Mouse (Mus musculus): Measurements from ENCODE around the gene Cox19.

Cox19 gene

DNA sequence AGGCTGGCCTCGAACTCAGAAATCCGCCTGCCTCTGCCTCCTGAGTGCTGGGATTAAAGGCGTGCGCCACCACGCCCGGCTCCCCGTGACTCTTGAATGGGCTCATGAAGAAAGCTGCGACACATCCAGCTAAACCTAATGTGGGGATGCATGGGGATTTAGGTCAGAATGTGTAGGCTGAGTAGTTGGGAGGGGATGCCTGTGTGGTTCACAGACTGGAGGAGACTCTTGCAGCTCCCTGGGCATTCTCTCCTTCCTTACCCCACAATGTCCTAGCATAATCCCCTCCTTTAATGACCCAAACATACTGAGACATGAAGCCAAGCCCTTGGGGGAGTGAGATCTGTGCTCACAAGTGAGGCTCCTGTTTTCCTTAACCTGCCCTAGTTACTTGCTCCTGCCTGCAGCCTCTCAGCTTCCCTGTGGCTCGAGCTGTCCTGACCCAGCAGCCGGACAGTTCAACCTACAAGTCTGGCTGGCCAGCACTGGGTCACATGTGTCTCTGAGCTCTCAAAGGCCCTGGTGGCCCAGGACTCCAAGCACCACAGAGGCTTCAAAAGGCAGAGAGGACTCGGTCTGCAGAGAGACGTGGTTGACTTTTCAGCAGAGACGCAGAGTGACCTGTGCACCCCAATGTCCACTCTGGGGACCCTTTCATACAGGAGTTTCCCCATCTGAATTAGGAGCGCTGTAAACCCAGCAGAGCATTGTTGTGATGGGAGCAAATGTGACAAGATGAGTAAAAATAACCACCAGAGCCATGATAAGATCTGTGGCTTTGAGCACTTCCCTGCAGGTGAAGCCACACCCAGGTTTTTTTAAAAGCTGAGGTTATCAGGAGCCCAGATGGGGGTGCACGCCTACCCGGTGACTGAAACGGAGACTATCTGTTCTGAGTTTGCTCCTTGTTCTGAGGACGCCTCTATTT, 30.6 kb upstream of the Cox19 start:
- peak; percentile 79 for DNase-seq (ENCODE audit: low read depth, low spot score)

GRCm38 (mm10) chr5:139380385-139381248, 29.4 kb upstream of the Cox19 start:
- peak; percentile 98 for DNase-seq (ENCODE audit: low read depth, low spot score)

DNA sequence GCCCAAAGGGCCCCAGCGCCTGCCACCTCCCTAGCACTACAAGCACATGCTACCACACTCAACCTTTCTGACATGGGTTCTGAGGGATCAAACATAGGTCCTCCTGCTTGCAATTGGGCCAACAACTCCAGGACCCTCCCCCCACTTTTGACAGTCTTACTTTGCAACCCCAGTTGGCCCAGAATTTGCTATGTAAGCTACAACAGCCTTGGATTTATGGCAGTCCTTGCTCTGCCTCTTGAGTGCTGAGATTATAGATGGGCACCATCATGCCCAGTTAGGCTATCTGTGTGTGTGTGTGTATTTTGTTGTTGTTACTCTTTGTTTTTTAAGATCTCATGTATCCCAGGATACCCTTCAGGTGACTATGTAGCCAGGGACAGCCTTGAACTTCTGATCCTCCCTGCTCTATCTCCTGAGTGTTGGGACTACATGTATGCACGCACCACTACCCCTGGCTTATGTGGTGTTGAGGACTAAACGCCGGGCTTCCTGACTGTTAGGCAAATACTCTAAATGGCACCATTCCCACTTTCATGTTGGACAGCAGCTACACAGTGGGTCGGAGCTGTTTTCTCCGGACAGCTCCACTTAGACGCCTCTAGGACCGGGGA, 28.7 kb upstream of the Cox19 start:
- DNase-seq (ENCODE audit: low read depth, low spot score) = no peak

GRCm38 (mm10) chr5:139378986-139379629, 27.9 kb upstream of the Cox19 start:
- peak; percentile 80 for DNase-seq (ENCODE audit: low read depth, low spot score)

DNA sequence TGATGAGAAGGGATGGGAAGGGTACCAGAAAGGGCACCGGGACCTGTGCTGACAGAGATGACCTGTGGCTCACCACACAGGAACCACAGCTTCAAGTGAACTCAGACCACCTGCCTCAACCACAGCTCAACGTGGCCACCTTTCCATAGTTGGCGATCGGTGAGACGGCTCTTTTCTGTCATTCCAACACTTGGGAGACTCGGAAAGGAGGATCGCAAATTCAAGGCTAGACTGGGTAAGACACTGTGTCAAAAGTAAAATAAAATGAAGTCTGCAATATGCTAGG, 27.0 kb upstream of the Cox19 start:
- DNase-seq (ENCODE audit: low read depth, low spot score) = no peak

DNA sequence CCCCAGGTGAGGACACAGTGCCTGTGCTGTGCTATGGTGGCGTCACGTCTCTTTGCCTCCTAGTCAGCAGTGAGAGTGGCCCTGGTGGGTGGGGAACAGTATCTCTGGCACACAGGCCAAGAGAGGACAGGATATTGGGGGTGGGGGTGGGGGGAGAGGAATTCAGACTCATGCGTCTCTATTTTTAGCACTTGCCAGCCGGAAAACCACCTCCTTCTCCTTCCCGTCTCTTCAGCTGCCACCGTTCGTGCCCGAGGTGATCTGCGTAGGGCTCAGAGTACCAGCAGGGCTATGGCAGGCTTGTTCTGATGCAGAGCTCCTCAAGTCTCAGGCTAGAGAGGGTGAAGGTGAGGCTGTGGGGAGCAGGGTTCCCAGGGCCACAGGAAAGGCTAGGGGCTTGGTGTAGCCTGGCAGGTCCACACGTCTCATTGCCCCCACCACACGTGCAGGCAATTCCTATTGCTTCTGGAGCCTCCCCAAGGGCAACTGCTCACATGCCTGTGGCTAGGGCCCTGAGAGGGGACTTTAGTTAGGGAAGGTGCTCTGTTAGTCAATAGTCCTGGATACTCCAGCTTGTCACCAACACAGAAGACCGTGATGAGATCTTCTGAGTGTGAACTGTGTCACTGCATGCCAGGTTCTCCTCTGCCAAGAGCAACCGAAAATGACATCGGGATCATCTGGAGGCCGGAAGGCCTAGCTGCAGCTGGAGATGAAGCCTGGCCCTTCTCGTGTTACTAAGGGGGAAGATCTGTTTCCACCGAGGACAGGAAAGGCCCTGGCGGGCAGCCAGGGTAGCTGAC, 26.5 kb upstream of the Cox19 start, which contains the start of gene Gpr146:
Gene Gpr146, plus strand, starts transcription at position 230 of the 803 bp plus-strand sequence.
- peak; percentile 92 for DNase-seq (ENCODE audit: low read depth, low spot score)

GRCm38 (mm10) chr5:139374841-139375240, 23.6 kb upstream of the Cox19 start:
- DNase-seq (ENCODE audit: low read depth, low spot score) = no peak

GRCm38 (mm10) chr5:139373889-139374444, 22.7 kb upstream of the Cox19 start:
- no peak for DNase-seq (ENCODE audit: low read depth, low spot score)

DNA sequence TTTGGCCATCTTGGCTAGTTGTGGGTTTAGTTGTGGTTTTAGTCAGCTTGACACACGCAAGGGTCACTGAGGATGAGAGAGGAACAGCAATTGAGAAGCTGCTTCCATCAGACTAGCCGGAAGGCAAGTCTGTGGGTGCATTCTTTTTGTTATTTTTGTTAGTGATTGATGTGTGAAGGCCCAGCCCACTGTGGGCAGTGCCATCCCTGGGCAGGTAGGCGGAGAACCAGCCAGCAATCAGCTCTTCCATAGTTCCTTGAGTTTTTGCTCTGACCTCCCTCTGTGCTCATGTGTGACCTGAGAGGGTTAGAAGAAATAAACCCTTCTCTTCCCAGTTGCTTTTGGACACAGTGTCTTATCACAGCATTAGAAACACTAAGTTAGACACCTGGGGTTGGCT, 21.9 kb upstream of the Cox19 start:
- DNase-seq (ENCODE audit: low read depth, low spot score) = no peak

DNA sequence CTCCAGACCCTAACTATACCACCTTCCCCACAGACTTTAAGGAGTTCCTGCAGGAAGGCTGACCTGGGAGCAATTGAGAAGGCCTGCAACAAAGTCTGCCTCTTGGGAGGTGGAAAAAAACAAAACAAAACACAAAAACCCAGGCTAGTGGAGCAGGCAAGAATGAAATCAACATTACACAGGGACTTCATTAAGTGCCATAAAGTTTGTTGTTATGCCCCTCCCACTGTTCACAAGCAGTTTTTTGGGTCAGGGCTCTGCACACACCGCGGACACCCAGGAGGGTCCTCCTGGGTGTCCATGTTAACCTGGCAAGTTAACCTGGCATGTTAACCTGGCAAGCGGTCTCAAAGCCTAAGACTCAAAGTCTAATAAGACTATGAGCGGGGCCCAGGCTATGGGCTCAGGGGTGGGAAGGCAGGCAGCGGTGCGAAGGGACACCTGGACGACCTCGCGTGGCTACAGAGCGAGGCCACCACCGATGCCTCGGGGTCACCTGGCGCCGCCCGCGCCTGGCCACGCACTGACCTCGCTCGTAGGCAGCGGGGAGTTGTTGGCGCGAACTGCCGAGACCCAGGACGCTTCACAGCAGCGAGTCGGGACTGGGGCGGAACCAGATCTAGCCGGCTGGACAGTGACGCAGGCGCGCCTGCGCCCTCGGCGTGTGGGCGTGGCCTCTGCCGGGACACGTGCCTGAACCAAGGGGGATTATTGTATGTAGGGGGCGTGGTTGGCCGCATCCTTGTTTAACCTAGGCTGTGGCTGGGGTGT, 20.6 kb upstream of the Cox19 start:
- DNase-seq (ENCODE audit: low read depth, low spot score) = peak; percentile 93

- DNase-seq (ENCODE audit: low read depth, low spot score) = no peak
These were observed 19.9 kb upstream of the Cox19 start for GRCm38 (mm10) chr5:139371118-139371517.

GRCm38 (mm10) chr5:139370336-139370735, 19.1 kb upstream of the Cox19 start:
- no peak for DNase-seq (ENCODE audit: low read depth, low spot score)

DNA sequence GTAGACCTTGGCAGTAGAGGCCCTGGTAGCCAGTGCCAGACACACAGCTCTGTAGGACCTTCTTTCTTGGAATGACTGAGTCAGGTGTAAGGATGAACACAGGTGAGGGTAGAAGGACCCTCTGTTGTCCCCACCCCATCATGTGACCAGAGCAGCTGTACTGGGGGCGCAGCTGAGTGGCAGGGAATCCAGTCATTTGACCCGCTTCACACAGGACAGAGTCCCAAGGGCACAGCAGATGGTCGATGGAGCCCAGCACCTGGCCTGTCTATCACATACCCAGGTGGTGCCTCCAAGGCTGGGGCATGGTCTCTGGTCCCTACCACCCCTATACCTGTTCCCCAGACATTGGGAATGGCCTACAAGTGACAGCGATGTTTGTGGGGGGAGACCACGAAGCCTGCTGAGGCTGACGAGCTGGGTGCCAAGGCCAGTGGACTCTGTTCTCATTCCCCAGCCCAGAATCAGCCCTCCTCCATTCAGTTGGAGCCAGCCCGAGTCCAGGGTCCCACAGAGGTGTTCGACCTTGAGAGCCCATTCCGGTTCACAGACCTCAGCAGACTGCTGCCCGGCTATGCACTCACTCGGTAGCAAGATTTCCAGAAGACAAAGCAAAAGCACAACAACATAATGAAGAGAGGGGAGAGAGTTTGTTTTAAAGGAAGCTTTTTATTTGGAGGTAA, 17.6 kb upstream of the Cox19 start:
- no peak for DNase-seq (ENCODE audit: low read depth, low spot score)

DNA sequence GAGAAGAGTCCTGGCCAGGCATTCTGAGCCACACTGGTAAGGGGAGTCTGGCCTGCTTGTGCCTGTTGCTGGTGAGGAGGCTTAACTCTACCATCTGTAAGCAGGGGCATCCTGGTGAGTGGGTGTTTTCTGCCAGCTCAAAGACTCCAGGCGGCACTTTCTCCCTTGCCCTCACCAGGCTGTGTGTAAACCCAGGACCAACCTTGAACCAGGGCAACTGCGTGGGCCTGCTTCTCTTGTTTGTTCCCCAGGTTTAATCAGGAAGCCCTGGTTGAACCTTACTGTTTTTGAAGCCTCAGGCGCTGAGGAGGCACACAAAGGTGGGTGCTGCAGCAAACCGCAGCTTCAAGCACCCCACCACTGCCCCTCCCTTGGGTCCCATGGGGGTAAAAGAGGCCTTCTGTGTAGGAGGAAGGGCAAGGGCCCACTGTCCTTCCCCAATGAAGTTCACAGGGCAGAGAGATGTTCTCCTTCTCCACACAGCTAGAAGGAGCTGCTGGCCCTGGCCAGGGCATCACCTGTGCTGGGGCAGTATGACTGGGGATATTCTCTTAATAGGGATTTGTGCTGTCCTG, 16.8 kb upstream of the Cox19 start:
- DNase-seq (ENCODE audit: low read depth, low spot score) = no peak

DNA sequence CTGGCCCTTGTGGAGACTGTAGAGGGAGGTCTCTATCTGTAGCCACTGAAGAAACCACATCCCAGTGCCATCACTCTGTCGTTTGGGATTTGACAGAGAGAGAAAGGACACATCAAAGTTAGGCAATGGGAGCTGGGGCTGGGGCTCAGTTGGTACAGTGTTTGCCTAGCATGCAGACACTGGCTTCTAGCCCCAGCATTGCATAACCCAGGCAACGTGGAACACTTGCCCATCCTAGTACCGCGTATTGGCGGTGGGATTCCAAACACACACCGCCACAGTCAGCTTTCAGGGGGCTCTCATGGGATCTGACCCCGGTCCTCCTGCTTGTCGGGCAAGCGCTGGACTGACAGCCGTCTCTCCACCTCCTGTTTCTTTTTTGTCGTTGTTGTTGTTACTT, 15.3 kb upstream of the Cox19 start:
- DNase-seq (ENCODE audit: low read depth, low spot score) = no peak

- no peak for DNase-seq (ENCODE audit: low read depth, low spot score)
These were observed 14.6 kb upstream of the Cox19 start for GRCm38 (mm10) chr5:139365827-139366226.

DNA sequence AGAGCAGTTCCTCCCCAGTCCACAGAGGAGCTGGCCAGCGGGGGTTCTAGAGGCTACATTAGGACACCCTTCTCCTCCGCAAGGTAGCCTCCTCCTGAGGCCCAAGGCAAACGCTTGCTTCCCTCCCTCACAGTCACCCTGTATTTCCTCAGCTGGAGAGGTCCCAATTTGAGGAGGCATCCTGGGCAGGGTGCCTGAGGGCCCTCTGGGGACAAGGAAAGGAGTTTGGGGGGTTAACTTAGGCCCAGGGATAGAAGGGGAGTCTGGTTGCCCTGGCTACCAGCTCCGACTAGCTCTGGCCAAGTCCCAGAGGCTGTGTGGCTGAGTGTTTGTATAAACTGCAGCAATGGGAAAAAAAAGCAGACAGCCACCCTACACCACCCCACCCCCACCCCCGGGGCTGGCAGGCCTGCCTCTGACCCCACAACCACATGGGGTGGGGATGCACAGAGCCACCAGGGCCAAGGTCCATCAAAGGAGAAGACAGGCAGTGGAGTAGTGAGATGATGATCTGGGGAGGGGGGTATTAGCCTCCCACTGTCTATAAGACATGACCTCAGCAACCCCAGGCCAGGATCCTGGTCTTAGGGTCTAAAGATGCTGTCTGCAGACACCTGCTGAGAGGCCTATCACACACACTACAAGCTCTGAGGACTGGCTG, 13.8 kb upstream of the Cox19 start:
- no peak for DNase-seq (ENCODE audit: low read depth, low spot score)

- peak; percentile 82 for DNase-seq (ENCODE audit: low read depth, low spot score)
These were observed 13.2 kb upstream of the Cox19 start for GRCm38 (mm10) chr5:139364260-139364910.
